In the genomic region with DNA sequence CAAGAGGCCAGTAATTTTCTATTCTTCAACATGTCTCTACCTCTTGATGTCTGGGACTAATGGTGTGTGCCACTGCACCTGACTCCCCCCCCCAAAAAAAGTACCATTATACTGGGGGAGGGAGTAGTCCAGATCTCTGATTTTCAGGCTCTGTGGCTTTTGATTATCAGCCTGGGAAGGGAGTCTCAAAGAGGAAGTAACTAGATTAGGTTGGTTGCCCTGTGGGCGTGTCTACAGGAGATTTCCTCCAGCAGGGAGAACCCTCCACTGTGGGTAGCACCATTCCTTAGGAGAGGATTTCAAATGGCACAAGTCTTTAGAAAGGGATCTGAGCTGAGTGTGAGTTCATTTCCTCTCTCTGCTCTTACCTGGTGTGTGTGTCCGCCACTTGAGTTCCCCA, we compare ENCODE assay signal across 18 mouse cellular contexts. TPM values are rescaled to one million over a fixed set of nuclear protein-coding genes. Genes with fewer than 3 reads are reported as not detected.
A peak's percentile ranks its signal among the peaks of the same experiment; 100 is the strongest.
DNase-seq lines count a peak whose midpoint lies in the region; ATAC-seq and TF ChIP-seq lines count a peak whose summit lies in the region.
"Had no signal": no experiment of that assay in that cellular context is flagged by ENCODE, and none has a peak within 500 bp of the region (broad histone marks: within the 10 kb centered on the region; RNA-seq: fewer than 3 reads in every experiment).

No protein-coding gene starts in this region.

- intact Hi-C loops in left cerebral cortex, postnatal 14 days (cut with DNase I), result no loop called here

- DNase-seq in midbrain, embryonic 11.5 days (ENCODE audit: low spot score, missing footprints), result peak; percentile 71
- no peak for DNase-seq in midbrain, postnatal 0 days (ENCODE audit: low spot score)
- peak; percentile 26 for DNase-seq in MEL-GATA-1-ER (ENCODE audit: extremely low read depth, low read depth)
- DNase-seq in splenic B cell, adult 2 months (ENCODE audit: low read depth, low spot score), result peak; percentile 53
- DNase-seq in left cerebral cortex, postnatal 14 days (ENCODE audit: low spot score in 2 of 2), result no peak
- no peak for DNase-seq in gastrocnemius, postnatal 4 days (ENCODE audit: low spot score in 2 of 2)
- DNase-seq: cerebellum, adult 11-12 months; cerebellum, adult 9-11 months; cerebellum, postnatal 36 days; forebrain, postnatal 0 days; gastrocnemius, postnatal 14 days; heart, adult 11 months had no signal

- 98% methylated on average over 2 of the region's 2 CpGs for WGBS in midbrain, embryonic 11.5 days
- WGBS in midbrain, postnatal 0 days, result 96% methylated on average over 2 of the region's 2 CpGs
- 83% methylated on average over 2 of the region's 2 CpGs for WGBS in heart, embryonic 11.5 days (ENCODE audit: insufficient replicate concordance)

- no peaks in the 10 kb centered on the region for H3K27me3 ChIP-seq in midbrain, embryonic 11.5 days (ENCODE audit: control insufficient read depth, insufficient read depth, low read length)
- 0 out of 2 replicates have a peak, but pooled peaks cover 5% of the 10 kb centered on the region for H3K27me3 ChIP-seq in midbrain, postnatal 0 days (ENCODE audit: insufficient read depth, low read length)
- H3K27me3 ChIP-seq in splenic B cell, adult 2 months (ENCODE audit: control insufficient read depth, insufficient read depth, low read length, poor library complexity, severe bottlenecking), result no peaks in the 10 kb centered on the region
- peaks cover 5% of the 10 kb centered on the region for H3K27me3 ChIP-seq in heart, embryonic 11.5 days (ENCODE audit: control insufficient read depth, insufficient read depth, low read length)
- H3K27me3 ChIP-seq: hindbrain, embryonic 15.5 days had no signal

- no peaks in the 10 kb centered on the region; the same call in 1 of the 2 replicates for H3K4me1 ChIP-seq in midbrain, embryonic 11.5 days (ENCODE audit: control insufficient read depth, insufficient read depth, low read length)
- no peaks in the 10 kb centered on the region for H3K4me1 ChIP-seq in midbrain, postnatal 0 days (ENCODE audit: insufficient read depth, low read length)
- peaks cover 5% of the 10 kb centered on the region; the same call in 1 of the 2 replicates for H3K4me1 ChIP-seq in heart, embryonic 11.5 days (ENCODE audit: control insufficient read depth, insufficient read depth, low read length)
- H3K4me1 ChIP-seq: hindbrain, embryonic 15.5 days had no signal

- no peak overlapping the region for H3K4me3 ChIP-seq in midbrain, embryonic 11.5 days (ENCODE audit: low read depth, low read length)
- no peak overlapping the region for H3K4me3 ChIP-seq in midbrain, postnatal 0 days (ENCODE audit: low read depth, low read length)
- H3K4me3 ChIP-seq in heart, embryonic 11.5 days (ENCODE audit: low read depth, low read length), result no peak overlapping the region
- H3K4me3 ChIP-seq: embryonic facial prominence, embryonic 10.5 days; forebrain, embryonic 13.5 days; hindbrain, embryonic 10.5 days; hindbrain, embryonic 15.5 days had no signal

- H3K9me3 ChIP-seq in midbrain, embryonic 11.5 days (ENCODE audit: control insufficient read depth, low read length), result no peaks in the 10 kb centered on the region
- H3K9me3 ChIP-seq in midbrain, postnatal 0 days (ENCODE audit: low read length), result no peaks in the 10 kb centered on the region
- no peaks in the 10 kb centered on the region for H3K9me3 ChIP-seq in heart, embryonic 11.5 days (replicated peaks; ENCODE audit: control insufficient read depth, low read length)
- H3K9me3 ChIP-seq: hindbrain, embryonic 15.5 days had no signal

- H3K36me3 ChIP-seq in midbrain, embryonic 11.5 days (ENCODE audit: control insufficient read depth, insufficient read depth, low read length), result no peaks in the 10 kb centered on the region
- no peaks in the 10 kb centered on the region for H3K36me3 ChIP-seq in midbrain, postnatal 0 days (ENCODE audit: insufficient read depth, low read length)
- no peaks in the 10 kb centered on the region for H3K36me3 ChIP-seq in splenic B cell, adult 2 months (ENCODE audit: control insufficient read depth, insufficient read depth, low read length, poor library complexity, severe bottlenecking)
- no peaks in the 10 kb centered on the region for H3K36me3 ChIP-seq in heart, embryonic 11.5 days (ENCODE audit: control insufficient read depth, insufficient read depth, low read length)
- H3K36me3 ChIP-seq: embryonic facial prominence, embryonic 10.5 days; hindbrain, embryonic 10.5 days; hindbrain, embryonic 15.5 days had no signal

- H3K27ac ChIP-seq in midbrain, embryonic 11.5 days (ENCODE audit: low read depth, low read length), result no peak overlapping the region
- H3K27ac ChIP-seq in midbrain, postnatal 0 days (ENCODE audit: low read depth, low read length), result no peak overlapping the region
- H3K27ac ChIP-seq in heart, embryonic 11.5 days (ENCODE audit: low read depth, low read length), result no peak overlapping the region
- H3K27ac ChIP-seq: embryonic facial prominence, embryonic 10.5 days; forebrain, embryonic 13.5 days; hindbrain, embryonic 10.5 days; hindbrain, embryonic 15.5 days had no signal

- no peak overlapping the region for H3K4me2 ChIP-seq in midbrain, embryonic 11.5 days
- no peak overlapping the region for H3K4me2 ChIP-seq in midbrain, postnatal 0 days (ENCODE audit: low read depth, low read length, poor library complexity, severe bottlenecking)
- no peak overlapping the region for H3K4me2 ChIP-seq in heart, embryonic 11.5 days
- H3K4me2 ChIP-seq: forebrain, embryonic 13.5 days; hindbrain, embryonic 15.5 days had no signal

- TF ChIP-seq CTCF in midbrain, postnatal 0 days (IDR thresholded peaks at IDR 0.05), result no peak

- H3K9ac ChIP-seq in midbrain, embryonic 11.5 days (ENCODE audit: low read length), result no peak overlapping the region
- H3K9ac ChIP-seq in midbrain, postnatal 0 days (replicated peaks; ENCODE audit: low read length, poor library complexity, severe bottlenecking), result no peak overlapping the region
- no peak overlapping the region for H3K9ac ChIP-seq in heart, embryonic 11.5 days (ENCODE audit: low read depth, low read length)
- H3K9ac ChIP-seq: forebrain, embryonic 13.5 days; forebrain, postnatal 0 days; hindbrain, embryonic 15.5 days had no signal

- no peak for ATAC-seq in midbrain, embryonic 11.5 days (ENCODE audit: low FRiP score)
- ATAC-seq in midbrain, postnatal 0 days (ENCODE audit: low FRiP score), result no peak
- ATAC-seq in megakaryocyte, adult 5-6 weeks (ENCODE audit: poor library complexity, severe bottlenecking), result peak; percentile 62
- no peak for ATAC-seq in heart, embryonic 11.5 days (replicated peaks; ENCODE audit: insufficient number of reproducible peaks, low FRiP score, low TSS enrichment)
- ATAC-seq: forebrain, embryonic 13.5 days; forebrain, postnatal 0 days had no signal

RNA-seq across cellular contexts. Expression of gene Tmem119, which starts 12.3 kb away (rescaled TPM):
- 9.9 and 10.9 TPM in 2 replicates for polyA plus RNA-seq in midbrain, embryonic 11.5 days (2014; fragmentation: Nextera tagmentation; extraction: Ambion mirVana)
- total RNA-seq in midbrain, postnatal 0 days (2014; rRNA removed), result 9.5 and 10.1 TPM in 2 replicates
- 5.9 and 6.3 TPM in 2 replicates for polyA plus RNA-seq in midbrain, postnatal 0 days (2015; fragmentation: Nextera tagmentation; extraction: Ambion mirVana)
- 1.9 and 2.8 TPM in 2 replicates for total RNA-seq in megakaryocyte, adult 5-6 weeks (2015)
- total RNA-seq in megakaryocyte, adult 5-6 weeks (2017), result 2.3 and 3.2 TPM in 2 replicates
- 10 to 100 TPM; 19.4 to 24.7 TPM for total RNA-seq in left cerebral cortex, postnatal 14 days (2021)
- total RNA-seq in gastrocnemius, postnatal 4 days (2021), result 10 to 100 TPM; 30.8 to 34.9 TPM
- polyA plus RNA-seq in heart, embryonic 11.5 days (2014; fragmentation: Nextera tagmentation; extraction: Ambion mirVana), result 11.7 and 12.3 TPM in 2 replicates

RNA-seq across cellular contexts. Expression of gene Selplg, which starts 19.8 kb away (rescaled TPM):
- polyA plus RNA-seq in midbrain, embryonic 11.5 days (2014; fragmentation: Nextera tagmentation; extraction: Ambion mirVana), result 1.3 TPM in 2 replicates
- 0.52 and 3.1 TPM in 2 replicates for total RNA-seq in midbrain, postnatal 0 days (2014; rRNA removed)
- 1.9 and 2.3 TPM in 2 replicates for polyA plus RNA-seq in midbrain, postnatal 0 days (2015; fragmentation: Nextera tagmentation; extraction: Ambion mirVana)
- 718 and 733 TPM in 2 replicates for total RNA-seq in megakaryocyte, adult 5-6 weeks (2015)
- total RNA-seq in megakaryocyte, adult 5-6 weeks (2017), result 291 and 312 TPM in 2 replicates
- 10 to 100 TPM; 25.9 to 27.2 TPM for total RNA-seq in left cerebral cortex, postnatal 14 days (2021)
- 1 to 10 TPM; 3.0 to 3.1 TPM for total RNA-seq in gastrocnemius, postnatal 4 days (2021)
- polyA plus RNA-seq in heart, embryonic 11.5 days (2014; fragmentation: Nextera tagmentation; extraction: Ambion mirVana), result 0.97 and 1.5 TPM in 2 replicates

RNA-seq across cellular contexts. Expression of gene Iscu, which starts 40.1 kb away (rescaled TPM):
- polyA plus RNA-seq in midbrain, embryonic 11.5 days (2014; fragmentation: Nextera tagmentation; extraction: Ambion mirVana), result 117 and 121 TPM in 2 replicates
- total RNA-seq in midbrain, postnatal 0 days (2014; rRNA removed), result 65.3 and 65.8 TPM in 2 replicates
- 96.9 and 102 TPM in 2 replicates for polyA plus RNA-seq in midbrain, postnatal 0 days (2015; fragmentation: Nextera tagmentation; extraction: Ambion mirVana)
- total RNA-seq in megakaryocyte, adult 5-6 weeks (2015), result 107 and 114 TPM in 2 replicates
- total RNA-seq in megakaryocyte, adult 5-6 weeks (2017), result 80.8 and 95.5 TPM in 2 replicates
- 10 to 100 TPM; 90.4 to 97.0 TPM for total RNA-seq in left cerebral cortex, postnatal 14 days (2021)
- total RNA-seq in gastrocnemius, postnatal 4 days (2021), result 10 to 100 TPM; 69.5 to 70.2 TPM
- polyA plus RNA-seq in heart, embryonic 11.5 days (2014; fragmentation: Nextera tagmentation; extraction: Ambion mirVana), result 104 and 106 TPM in 2 replicates

RNA-seq across cellular contexts. Expression of gene Sart3, which starts 40.3 kb away (rescaled TPM):
- 49.6 and 55.2 TPM in 2 replicates for polyA plus RNA-seq in midbrain, embryonic 11.5 days (2014; fragmentation: Nextera tagmentation; extraction: Ambion mirVana)
- 44.7 and 51.1 TPM in 2 replicates for total RNA-seq in midbrain, postnatal 0 days (2014; rRNA removed)
- polyA plus RNA-seq in midbrain, postnatal 0 days (2015; fragmentation: Nextera tagmentation; extraction: Ambion mirVana), result 24.8 and 26.5 TPM in 2 replicates
- total RNA-seq in megakaryocyte, adult 5-6 weeks (2015), result 9.9 and 11.9 TPM in 2 replicates
- 26.1 and 28.3 TPM in 2 replicates for total RNA-seq in megakaryocyte, adult 5-6 weeks (2017)
- 10 to 100 TPM; 30.3 to 32.1 TPM for total RNA-seq in left cerebral cortex, postnatal 14 days (2021)
- 10 to 100 TPM; 18.9 to 21.9 TPM for total RNA-seq in gastrocnemius, postnatal 4 days (2021)
- 31.6 and 35.3 TPM in 2 replicates for polyA plus RNA-seq in heart, embryonic 11.5 days (2014; fragmentation: Nextera tagmentation; extraction: Ambion mirVana)

Comparison
In these comparisons a context has a peak if more than half of its experiments do, and no peak if none do; other contexts are left out.
1. DNase-seq: peak in midbrain, embryonic 11.5 days (single experiment), MEL-GATA-1-ER (single experiment) and splenic B cell, adult 2 months (single experiment); none in midbrain, postnatal 0 days (single experiment), left cerebral cortex, postnatal 14 days (0 of 2) and gastrocnemius, postnatal 4 days (0 of 2).
2. RNA of gene Selplg, which starts 19.8 kb away (total RNA-seq): 291 to 733 TPM in megakaryocyte, adult 5-6 weeks; 25.9 to 27.2 TPM in left cerebral cortex, postnatal 14 days, 3.0 to 3.1 TPM in gastrocnemius, postnatal 4 days and 0.52 to 3.1 TPM in midbrain, postnatal 0 days; every median in the first group is over 10 times any median in the second.